Mouse (Mus musculus) liver, postnatal 0 days (tissue): ENCODE measurements around the gene Aff3. TPM values are rescaled to one million over a fixed set of nuclear protein-coding genes. Genes with fewer than 3 reads are reported as not detected.

Source experiments
- ATAC-seq: fragments of 200-750 bp; cut with Nextera tagmentation; 2 replicates; pipeline ENCODE4 v1.8.0; 2017; ENCODE audit warnings: mild to moderate bottlenecking, moderate library complexity
- DNase-seq: peaks from one replicate; pipeline ENCODE4 v3.0.0-alpha.2; 2016
- H3K27ac ChIP-seq: fragments of 300-500 bp; sonication (generic); 2 replicates; pipeline ENCODE4 v1.5.1; 2014; ENCODE audit warnings: antibody characterized with exemption, moderate library complexity, mild to moderate bottlenecking, low read depth
- H3K27me3 ChIP-seq: fragments of 300-500 bp; sonication (generic); 2 replicates; pipeline ENCODE4 v1.6.1; 2014; ENCODE audit warnings: low read length, control low read depth, mixed read lengths; ENCODE audit not compliant: insufficient read depth
- H3K36me3 ChIP-seq: fragments of 300-500 bp; sonication (generic); replicated peaks from 2 replicates; pipeline ENCODE4 v1.6.1; 2014; ENCODE audit warnings: mild to moderate bottlenecking, control low read depth, low read length, moderate library complexity, mixed read lengths; ENCODE audit not compliant: insufficient read depth
- H3K4me1 ChIP-seq: fragments of 300-500 bp; sonication (generic); 2 replicates; pipeline ENCODE4 v1.6.1; 2014; ENCODE audit warnings: antibody characterized with exemption, mild to moderate bottlenecking, control low read depth; ENCODE audit not compliant: insufficient read depth
- H3K4me2 ChIP-seq: fragments of 300-500 bp; sonication (generic); 2 replicates; pipeline ENCODE4 v1.6.1; 2014; ENCODE audit warnings: low read depth, mild to moderate bottlenecking, low read length, moderate library complexity, mixed read lengths
- H3K4me3 ChIP-seq: fragments of 300-500 bp; sonication (generic); 2 replicates; pipeline ENCODE4 v1.5.1; 2014; ENCODE audit warnings: low read depth, low read length
- H3K9ac ChIP-seq: fragments of 300-500 bp; sonication (generic); replicated peaks from 2 replicates; pipeline ENCODE4 v1.6.1; 2014; ENCODE audit warnings: mild to moderate bottlenecking, moderate library complexity
- H3K9me3 ChIP-seq: fragments of 300-500 bp; sonication (generic); 2 replicates; pipeline ENCODE4 v1.6.1; 2016; ENCODE audit warnings: mild to moderate bottlenecking, control low read depth, low read length, mixed read lengths
- CTCF ChIP-seq: sonication (generic); IDR thresholded peaks from 2 replicates; pipeline ENCODE4 v1.5.1; 2016; ENCODE audit warnings: antibody characterized with exemption, low read depth
- EP300 ChIP-seq: IDR thresholded peaks from 2 replicates; pipeline ENCODE4 v1.6.1; 2016; ENCODE audit warnings: antibody characterized with exemption, low read depth, mild to moderate bottlenecking
- WGBS: fragments of 180-500 bp; shearing (Covaris S2); extraction: QIAGEN DNeasy Blood & Tissue Kit; methylation state at CpG from one replicate; pipeline ENCODE4 v1.1.7; 2014; ENCODE audit not compliant: insufficient replicate concordance; 5-methylcytosine and 5-hydroxymethylcytosine counted together
- polyA plus RNA-seq: library from polyadenylated mRNA; unstranded; fragments of >200 nt; fragmentation: Nextera tagmentation; extraction: Ambion mirVana; gene quantifications from 2 replicates; pipeline ENCODE4 v1.2.1, GENCODE M21; 2015

Aff3 gene
- polyA plus RNA-seq, 1 experiment from 2014 or later, result 1.1 TPM

GRCm38 (mm10) chr1:38307821-38308704, 356.7 kb downstream of the Aff3 start:
- H3K9me3 ChIP-seq, result no peaks in the 10 kb centered on the region
- no peak overlapping the region for H3K4me2 ChIP-seq
- TF ChIP-seq EP300 (no peak), CTCF (no peak)
- peak; percentile 73 for ATAC-seq
- no peak overlapping the region for H3K4me3 ChIP-seq
- peak; percentile 22 for DNase-seq
- H3K4me1 ChIP-seq, result peaks cover 6% of the 10 kb centered on the region
- no peaks in the 10 kb centered on the region for H3K27me3 ChIP-seq
- 75% methylated on average over 7 of the region's 7 CpGs for WGBS
- H3K36me3 ChIP-seq, result no peaks in the 10 kb centered on the region
- H3K27ac ChIP-seq, result peak overlapping the region; percentile 80
- H3K9ac ChIP-seq, result no peak overlapping the region

GRCm38 (mm10) chr1:38307234-38307633, 357.5 kb downstream of the Aff3 start:
- peak; percentile 40 for TF ChIP-seq CTCF
- no peak for TF ChIP-seq EP300
- WGBS, result 84% methylated on average over 11 of the region's 11 CpGs
- Histone ChIP-seq H3K36me3 (no peaks in the 10 kb centered on the region), H3K9ac (no peak overlapping the region), H3K4me1 (peaks cover 6% of the 10 kb centered on the region), H3K27ac (no peak overlapping the region), H3K4me3 (no peak overlapping the region), H3K4me2 (no peak overlapping the region), H3K27me3 (no peaks in the 10 kb centered on the region), H3K9me3 (no peaks in the 10 kb centered on the region)
- DNase-seq, result no peak
- no peak for ATAC-seq

GRCm38 (mm10) chr1:38306146-38306545, 358.6 kb downstream of the Aff3 start:
- H3K27me3 ChIP-seq, result no peaks in the 10 kb centered on the region
- H3K36me3 ChIP-seq, result no peaks in the 10 kb centered on the region
- 89% methylated on average over 7 of the region's 7 CpGs for WGBS
- no peak overlapping the region for H3K4me3 ChIP-seq
- H3K9me3 ChIP-seq, result no peaks in the 10 kb centered on the region
- H3K4me1 ChIP-seq, result peaks cover 6% of the 10 kb centered on the region
- no peak for DNase-seq
- TF ChIP-seq EP300 (no peak), CTCF (no peak)
- no peak overlapping the region for H3K9ac ChIP-seq
- no peak overlapping the region for H3K4me2 ChIP-seq
- no peak overlapping the region for H3K27ac ChIP-seq
- no peak for ATAC-seq

DNA sequence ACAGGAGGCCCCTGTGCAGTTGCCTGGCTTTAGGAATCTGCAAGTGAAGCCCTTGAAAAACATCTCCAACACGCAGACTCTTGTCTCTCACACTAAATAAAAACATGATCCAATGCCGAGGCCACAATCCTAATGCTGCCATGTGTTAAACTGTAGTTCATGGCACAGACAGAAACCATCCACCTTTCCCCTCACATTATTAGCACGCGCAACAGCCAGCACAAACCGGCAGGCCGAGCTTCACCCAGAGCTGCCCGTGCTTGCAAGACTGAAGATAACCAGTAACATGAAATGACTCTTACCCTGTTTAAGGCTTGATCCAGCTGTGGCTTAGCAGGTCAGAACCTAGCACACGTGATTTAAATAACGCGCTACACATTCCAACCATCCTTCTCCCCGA, 360.4 kb downstream of the Aff3 start:
- no peak for ATAC-seq
- Histone ChIP-seq H3K9ac (no peak overlapping the region), H3K4me1 (peaks cover 6% of the 10 kb centered on the region), H3K27ac (no peak overlapping the region), H3K27me3 (no peaks in the 10 kb centered on the region), H3K9me3 (no peaks in the 10 kb centered on the region), H3K4me3 (no peak overlapping the region), H3K36me3 (no peaks in the 10 kb centered on the region), H3K4me2 (no peak overlapping the region)
- DNase-seq, result peak; percentile 8
- WGBS, result 79% methylated on average over 11 of the region's 11 CpGs
- TF ChIP-seq EP300, result no peak
- TF ChIP-seq CTCF, result no peak

DNA sequence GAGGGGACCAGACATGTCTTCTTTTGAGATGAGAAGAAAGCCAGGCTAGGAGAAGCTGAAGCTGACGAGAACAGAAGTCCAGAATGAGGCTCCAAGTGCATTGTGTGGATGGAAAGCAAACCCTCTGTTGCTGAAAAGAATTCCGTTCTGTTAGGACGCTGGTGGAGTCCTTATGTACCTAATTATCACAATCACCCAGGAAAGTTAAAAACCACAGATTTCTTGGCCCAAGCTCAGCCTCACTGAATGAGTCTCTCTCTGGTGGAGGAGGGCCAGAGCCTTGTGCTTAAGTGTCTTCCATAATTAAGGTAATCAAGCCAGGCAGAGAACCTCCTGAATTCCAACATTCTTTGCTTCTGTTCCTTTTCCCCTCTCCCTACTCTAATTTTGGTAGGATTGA, 366.5 kb downstream of the Aff3 start:
- Histone ChIP-seq H3K9ac (no peak overlapping the region), H3K27me3 (no peaks in the 10 kb centered on the region), H3K4me3 (no peak overlapping the region), H3K9me3 (no peaks in the 10 kb centered on the region), H3K27ac (no peak overlapping the region), H3K4me2 (no peak overlapping the region), H3K4me1 (no peaks in the 10 kb centered on the region), H3K36me3 (no peaks in the 10 kb centered on the region)
- ATAC-seq, result no peak
- DNase-seq, result no peak
- TF ChIP-seq EP300 (no peak), CTCF (no peak)
- WGBS, result 59% methylated on average over 3 of the region's 3 CpGs

- no peak for TF ChIP-seq CTCF
- TF ChIP-seq EP300, result no peak
- Histone ChIP-seq H3K9me3 (no peaks in the 10 kb centered on the region), H3K36me3 (no peaks in the 10 kb centered on the region), H3K4me1 (no peaks in the 10 kb centered on the region), H3K27ac (no peak overlapping the region), H3K27me3 (no peaks in the 10 kb centered on the region), H3K9ac (no peak overlapping the region), H3K4me3 (no peak overlapping the region), H3K4me2 (no peak overlapping the region)
- ATAC-seq (no peak), DNase-seq (no peak)
- 75% methylated on average over 6 of the region's 6 CpGs for WGBS
Measured at GRCm38 (mm10) chr1:38294906-38295305, 369.8 kb downstream of the Aff3 start.
